Mouse (Mus musculus): ENCODE measurements around the gene Gm26558.

Gm26558 gene

DNA sequence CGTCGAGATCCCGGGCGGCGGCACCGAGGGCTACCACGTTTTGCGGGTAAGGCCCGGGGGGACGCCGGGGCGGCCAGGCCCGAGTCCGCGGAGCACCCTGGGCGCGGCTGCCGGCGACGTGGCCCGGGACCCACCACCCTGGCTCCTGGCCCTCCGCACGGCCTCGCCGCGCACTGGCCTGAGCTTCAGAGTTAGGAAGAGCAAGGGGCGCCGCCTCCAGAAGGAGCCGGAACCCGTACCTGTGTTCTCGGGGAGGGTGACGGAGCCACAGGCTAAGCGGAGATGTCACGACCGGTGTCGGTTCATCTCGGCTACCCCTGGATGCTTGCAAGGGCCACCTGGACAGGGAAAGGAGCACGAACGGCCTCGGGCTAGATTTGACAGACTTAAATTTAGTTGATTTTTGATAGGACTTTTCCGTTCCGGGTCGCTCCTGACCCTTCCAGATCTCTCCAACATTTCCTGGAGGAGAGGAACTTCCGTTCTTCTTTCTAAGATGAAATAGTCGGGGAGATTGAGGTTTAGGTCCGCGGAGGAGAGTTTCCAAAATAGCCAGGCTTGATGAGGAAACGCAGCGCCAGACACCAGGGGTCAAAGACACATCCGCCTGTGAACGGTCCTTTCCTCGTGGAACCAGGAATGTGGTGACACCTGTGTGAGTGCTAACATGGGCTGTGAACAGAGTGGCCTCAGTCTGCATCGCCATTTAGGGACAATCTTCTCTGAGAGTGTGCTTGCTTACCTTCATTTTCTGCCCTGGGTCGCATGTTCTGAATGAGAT is at the start of gene Gm26558:
Gene Gm26558 (minus strand): TSS at position 394 of the 781 bp plus-strand sequence.
- DNase-seq (ENCODE audit: low read depth) = peak; percentile 28

DNA sequence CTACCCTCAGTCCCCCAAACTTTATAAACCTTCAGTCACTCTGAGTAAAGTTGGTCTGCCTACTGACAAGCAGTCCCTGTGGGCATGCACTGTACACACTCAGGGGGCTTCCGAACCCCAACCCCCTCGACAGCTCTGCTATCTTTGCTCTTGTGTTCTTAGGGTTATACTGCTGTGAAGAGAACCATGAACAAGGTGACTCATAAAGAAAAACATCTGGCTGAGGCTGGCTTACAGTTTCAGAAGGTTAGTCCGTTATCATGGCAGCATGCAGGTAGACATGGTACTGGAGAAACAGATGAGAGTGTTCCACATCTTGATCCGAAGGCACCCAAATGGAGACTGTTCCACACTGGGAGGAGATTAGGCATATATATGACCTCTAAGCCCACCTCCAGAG is 49.0 kb upstream of the Gm26558 start:
- no peak for DNase-seq (ENCODE audit: low read depth)

DNA sequence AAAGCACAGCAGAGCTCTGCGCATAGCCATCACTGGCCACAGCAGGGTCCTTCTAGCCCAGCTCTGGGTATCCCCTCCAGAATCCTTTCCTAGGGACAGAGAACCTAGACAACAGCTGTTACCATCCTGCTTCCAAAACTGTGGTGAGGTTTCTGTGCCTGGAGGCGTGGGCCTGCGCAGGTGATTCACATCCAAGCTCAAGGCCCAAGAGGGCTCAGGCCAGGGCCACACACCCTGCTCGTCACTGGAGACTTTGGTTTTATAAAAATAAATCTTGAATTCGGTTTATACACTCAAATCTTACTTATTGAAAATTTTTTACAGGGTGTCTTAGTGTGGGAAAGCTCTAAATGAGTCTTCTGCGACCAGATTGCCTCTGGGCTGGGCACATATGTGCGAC is 48.3 kb upstream of the Gm26558 start:
- DNase-seq (ENCODE audit: low read depth) = no peak

DNA sequence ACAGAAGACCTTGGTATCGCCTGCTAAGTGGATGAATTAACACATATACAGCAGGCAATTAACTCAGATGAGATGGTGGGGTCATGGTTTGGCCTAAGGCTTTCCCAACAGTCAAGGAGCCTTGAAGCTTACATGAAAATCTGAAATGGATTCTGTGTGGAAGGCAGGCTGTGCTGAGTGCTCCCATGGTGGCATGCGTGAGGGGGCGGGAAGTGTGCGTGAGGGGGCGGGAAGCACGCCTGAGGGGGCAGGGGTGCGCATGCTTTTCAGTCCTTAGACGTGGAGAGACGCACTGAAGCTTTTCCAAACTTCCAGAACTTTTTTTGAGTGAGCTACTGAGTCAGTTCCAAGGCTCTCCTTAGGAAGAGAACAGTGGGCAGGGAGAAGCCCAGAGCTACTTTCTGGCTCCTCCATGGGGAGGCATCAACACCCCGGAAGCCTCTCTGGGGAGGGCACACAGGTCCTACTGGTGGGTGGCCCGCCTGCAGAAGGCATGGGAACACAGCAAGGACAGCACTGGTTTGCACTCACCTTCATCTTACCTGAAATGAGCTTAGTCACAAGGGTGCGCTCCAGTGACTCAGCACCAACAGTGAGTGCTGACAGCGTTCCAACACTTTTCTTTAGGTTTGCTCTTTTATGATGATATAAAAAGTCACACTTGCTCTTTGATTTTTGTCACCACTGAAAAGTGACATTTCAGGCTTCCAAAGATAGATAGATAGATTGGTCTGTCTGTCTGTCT is 47.2 kb upstream of the Gm26558 start:
- no peak for DNase-seq (ENCODE audit: low read depth)

DNA sequence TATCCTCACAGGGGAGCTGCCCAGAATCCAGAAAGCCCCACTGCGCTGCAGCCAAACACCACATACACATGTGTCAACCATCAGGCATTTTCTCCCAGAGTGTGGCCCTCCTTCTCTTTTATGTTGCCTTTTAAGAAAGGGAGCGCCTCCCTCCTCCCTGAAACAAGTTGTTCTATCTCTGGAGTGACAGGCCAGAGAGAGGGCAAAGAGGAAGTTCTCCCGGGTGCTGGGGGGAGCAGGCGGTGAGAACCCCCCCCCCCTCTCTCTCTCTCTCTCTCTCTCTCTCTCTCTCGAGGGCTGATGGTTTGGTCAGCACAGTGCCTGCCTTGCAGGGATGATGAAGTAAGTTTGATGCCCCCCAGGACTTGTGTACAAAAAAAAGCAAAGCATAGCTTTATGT is 40.5 kb upstream of the Gm26558 start:
- no peak for DNase-seq (ENCODE audit: low read depth)

DNA sequence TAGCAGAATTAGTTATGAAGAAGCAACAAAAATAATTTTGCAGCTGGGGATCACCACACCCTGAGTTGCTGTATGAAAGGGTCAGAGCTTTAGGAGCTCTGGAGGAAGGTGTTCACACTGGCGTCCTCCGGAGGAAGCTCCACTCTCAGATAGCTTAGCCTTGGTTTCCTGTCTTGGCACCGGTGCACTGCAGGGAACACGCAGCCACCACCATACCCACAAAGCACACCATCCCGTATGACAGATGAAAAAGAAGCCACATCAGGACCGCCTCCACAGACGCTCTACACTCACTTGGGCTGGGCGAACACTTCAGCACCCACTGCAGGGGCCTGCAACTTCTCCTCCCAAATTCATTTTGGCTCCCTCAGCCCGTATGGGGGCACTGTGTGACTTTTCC is 39.7 kb upstream of the Gm26558 start:
- no peak for DNase-seq (ENCODE audit: low read depth)

DNA sequence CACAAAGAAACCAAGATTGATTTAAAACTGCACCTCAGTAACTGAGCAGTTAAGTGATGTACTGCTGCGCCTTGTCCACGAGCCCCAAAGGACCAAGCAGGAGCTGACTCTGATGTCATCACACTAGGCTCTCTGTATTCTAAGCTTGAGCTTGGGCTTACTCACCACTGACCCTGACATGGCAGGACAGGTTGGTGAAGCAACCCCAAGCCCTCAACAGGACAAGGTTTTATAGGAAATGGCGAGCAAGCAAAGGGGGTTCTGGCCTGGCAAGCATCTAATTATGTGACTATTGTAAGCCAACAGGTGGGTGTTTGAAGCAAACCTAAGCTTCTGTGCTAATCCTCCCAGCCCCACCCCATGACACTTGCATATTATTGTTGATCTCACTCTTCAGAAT is 38.9 kb upstream of the Gm26558 start:
- no peak for DNase-seq (ENCODE audit: low read depth)

DNA sequence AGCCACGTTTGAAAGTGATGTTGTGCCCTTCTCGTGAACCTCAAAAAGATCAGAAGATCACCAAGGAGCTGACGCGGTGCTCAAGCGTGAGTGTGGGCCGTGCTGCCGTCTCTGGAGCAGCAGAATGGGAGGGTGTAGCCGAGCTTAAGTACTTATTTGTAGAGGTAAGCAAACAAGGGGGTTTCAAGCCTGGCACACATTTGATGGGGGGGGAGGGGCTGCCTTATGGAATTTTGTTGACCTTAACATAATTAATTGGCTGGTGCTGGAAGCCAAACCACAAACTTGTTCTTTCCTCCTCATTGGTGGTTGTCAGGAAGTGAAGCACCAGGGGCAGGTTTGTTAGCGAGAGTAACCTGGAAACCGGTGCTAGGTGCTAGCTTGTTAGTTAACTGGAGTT is 33.8 kb upstream of the Gm26558 start:
- DNase-seq (ENCODE audit: low read depth) = no peak

DNA sequence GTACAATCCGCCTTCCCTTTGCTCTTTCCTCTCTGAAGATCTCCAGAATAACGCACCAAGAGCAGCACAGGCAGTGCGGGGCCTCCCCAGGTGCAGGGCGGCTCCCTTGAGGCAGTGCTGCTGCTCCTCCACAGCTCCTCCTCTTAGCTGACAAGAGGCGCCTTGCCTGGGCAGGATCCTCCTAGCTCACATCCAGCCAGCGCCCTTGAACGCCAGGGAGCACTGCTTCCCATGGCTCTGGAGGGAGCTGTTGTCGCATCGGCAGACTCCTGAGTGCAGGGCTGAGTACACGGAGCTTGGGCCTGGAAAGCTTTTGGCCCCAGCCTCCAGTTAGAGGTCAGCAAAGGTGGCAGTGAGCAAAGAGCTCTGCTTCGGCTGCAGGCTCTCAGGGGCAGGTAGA is 28.3 kb upstream of the Gm26558 start:
- no peak for DNase-seq (ENCODE audit: low read depth)

DNA sequence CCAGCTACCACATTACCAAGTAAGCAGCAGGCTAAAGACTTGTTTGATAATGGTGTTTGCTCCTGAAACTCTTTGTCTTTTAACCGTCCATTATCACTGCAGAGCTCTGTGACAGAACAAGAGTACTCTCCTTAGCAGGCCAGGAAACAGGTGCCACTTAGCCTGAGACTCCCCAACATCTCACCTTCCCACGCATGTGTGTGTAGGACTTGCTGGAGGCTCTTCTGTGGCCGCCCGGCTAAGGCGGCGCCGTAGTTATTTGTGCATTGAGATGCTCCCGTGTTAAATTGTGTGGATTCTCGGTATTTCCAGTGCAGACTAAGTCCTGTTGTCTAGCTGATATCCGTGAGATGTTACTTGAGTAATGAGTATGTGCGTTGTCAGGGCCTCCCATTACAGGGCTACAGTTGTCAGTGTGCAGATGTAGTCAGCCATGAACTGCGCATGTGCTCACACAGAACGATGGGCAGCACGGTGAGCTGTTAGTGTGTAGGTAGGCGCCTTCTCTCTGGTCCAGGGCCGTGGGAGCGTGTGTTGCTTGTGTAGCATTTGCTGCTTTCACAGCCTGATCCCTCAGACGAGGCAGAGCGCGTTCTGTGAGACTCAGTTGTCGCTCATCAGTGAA is 26.7 kb upstream of the Gm26558 start:
- no peak for DNase-seq (ENCODE audit: low read depth)

DNA sequence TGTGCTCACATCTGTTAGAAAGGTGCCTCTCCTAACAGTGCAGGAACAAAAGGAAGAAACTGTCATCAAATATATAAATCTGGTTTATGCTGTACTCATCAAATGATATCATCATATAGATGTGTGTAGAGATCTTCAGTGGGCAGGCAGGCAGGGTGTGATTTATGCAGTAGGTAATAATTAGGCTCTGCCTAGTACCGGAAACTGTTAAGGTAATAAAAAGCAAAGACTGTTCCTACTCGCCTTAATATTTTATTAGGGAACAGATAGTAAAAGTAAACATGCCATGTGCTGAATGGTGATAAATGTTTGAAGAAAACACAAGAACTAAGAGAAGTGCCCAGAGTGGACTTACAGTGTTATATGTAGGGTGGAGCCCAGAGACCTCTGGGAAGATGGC is 20.4 kb upstream of the Gm26558 start:
- no peak for DNase-seq (ENCODE audit: low read depth)

DNA sequence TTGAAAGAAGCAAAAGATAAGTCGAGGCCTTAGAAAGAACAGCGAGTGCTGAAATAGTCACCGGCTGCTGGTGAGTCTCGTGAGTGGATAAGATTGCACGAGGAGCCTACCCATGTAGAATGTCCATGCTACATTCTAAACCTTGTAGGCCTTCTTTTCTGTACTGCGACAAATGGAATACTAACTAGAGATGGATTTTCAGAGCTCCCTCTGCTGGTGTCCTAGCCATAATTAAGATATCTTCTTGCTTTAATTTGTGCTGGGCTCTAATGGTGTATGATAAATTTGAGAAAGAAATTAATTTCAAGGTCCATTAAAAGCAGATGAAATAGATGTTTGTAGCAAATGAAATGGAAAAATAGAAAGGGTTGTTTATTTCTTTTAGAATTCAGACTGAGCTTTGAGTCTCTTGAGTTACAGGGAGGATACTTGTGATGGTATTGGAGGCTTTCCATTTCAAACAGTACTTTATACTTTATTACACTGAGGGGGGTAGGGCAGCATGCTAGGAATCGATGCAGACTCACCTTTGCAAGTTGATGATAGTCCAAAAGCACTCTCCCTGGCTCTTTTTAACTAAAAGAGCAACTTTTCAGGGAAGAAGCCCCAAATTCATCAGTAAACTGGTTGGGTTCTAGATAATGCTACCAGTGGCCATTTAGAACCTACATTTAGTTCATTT is 11.7 kb upstream of the Gm26558 start:
- peak; percentile 17 for DNase-seq (ENCODE audit: low read depth)

DNA sequence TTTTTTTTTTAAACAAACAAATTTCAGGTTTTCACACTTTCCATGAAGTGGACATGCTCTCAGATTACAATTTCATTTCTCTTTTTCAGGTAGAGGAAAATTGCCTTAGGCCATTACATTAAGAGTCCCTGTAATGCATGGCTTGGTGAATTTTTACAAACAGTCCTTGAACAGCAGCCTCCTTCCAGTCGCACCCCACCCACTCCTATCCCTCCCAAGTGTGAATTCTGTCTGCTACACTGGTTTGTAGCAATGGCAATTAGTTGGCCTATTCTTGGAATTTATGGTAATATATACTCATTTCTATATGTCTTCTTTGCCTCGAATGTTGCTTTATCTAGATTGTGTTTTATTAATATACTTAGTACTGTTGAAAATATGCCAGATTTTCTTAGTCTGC is 10.6 kb upstream of the Gm26558 start:
- DNase-seq (ENCODE audit: low read depth) = no peak

DNA sequence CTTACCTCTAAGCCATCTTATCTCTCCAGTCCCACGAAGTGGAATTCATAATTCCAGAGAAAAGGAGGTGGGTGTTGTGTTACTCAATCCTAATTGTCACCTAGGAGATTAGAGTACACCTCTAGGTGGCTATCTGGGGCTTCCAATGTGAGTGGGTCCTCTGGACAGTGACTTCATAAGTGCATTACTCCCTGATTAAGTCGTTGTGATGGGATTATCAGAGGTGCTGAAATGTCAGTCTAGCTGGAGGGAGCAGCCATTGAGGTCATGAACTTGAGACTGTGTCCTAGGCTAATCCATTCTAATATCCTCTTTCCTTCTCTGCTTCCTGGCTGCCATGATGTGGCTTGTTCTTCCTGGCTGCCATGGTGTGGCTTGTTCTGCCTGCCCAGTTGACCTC is 8.0 kb upstream of the Gm26558 start:
- no peak for DNase-seq (ENCODE audit: low read depth)

DNA sequence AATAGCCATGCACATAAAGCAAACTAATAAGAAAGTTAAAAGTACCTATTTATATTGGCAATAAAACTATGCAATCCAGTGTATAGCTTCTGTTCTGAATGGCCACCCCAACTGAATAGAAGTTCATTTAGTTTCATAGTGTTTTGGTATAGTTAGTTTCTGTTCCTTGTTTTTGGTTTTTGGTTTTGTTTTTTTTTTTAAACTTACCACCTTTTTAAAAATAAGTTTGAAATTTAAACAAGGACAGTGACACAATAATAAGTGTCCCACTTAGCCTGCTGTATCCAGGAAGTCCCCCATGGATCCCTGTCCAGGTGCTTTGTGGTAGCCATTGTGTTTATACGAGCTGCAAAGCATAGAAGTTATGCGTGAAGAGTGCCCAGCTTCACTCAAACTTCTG is 7.3 kb upstream of the Gm26558 start:
- no peak for DNase-seq (ENCODE audit: low read depth)

DNA sequence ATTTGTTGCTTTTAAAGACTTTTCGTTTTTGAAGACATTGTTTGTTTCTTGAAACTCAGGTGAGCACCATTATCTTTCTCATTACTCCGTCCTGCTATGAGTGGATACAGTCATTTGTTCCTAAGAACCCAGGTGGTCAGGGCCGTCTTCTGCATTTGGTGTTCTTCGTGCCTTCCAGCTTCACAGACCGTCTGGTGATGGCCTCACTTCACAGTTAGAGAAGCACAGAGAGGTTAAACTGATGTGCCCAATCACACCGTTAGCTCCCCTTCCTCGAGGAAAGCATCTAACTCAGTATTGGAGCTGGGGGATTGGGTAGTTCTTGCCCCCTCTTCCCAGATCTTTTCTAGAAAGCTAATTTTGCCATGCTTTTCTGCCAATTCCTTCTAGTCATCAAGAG is 5.1 kb upstream of the Gm26558 start:
- DNase-seq (ENCODE audit: low read depth) = no peak

DNA sequence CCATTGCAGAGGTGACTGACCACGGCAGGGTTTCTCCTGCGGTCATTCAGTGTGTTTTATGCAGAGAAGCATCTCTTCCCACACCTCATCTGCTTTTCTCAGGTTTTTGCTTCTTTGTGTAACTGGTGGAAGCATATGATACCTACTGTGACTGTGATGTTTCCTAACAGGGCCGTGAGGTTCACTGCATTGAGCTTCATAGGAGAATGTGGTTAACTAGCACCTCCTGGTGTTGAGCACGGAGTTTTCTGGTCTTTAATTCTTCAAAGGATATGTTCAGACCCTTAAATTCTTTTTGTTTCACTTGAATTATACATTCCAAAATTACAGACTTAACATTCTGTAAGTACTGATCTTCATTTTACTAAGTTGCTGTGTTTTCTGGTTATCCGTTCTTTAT is 1.9 kb upstream of the Gm26558 start:
- peak; percentile 14 for DNase-seq (ENCODE audit: low read depth)

DNA sequence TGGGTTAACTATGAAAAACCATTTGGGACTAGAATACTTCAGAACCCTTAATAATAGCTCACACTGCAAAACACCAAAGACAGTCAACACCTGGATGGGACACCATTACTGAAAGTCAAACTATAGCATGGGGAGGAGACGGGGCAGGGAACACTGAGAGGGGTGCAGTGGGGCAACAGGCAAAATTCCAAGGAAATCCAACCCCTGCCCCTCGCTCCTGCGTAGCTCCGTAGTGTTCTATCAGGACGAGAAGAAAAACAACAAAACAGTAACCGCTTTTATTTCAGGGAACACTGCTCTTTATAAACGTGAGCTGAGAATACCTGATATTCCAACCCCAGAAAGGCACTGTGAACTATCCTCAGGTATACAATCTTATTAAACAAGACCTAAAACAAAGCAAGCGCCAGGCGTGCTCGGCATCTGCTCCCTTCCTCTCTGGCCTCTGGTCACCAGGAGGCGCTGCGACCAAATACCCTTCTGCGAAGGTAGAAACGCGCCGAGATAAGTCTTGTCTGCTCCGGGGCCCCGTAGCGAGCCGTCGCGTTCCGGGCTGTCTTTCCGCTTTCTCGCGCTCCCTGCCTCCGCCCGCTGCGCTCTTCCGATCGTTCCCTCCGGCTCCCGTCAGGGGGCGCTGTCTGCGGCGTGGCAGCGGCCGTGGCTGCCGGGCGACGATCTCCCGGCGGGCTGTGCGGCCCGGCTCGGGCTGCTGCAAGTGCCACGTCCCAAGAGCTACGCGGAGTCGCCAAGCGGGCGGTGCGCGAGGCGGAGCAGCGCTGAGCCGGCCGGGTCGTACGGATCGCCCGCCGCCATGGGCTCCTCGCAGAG is 807 bp downstream of the Gm26558 start, which contains the start of gene Gorasp2:
Gene Gorasp2 (plus strand): TSS at position 690 of the 828 bp plus-strand sequence.
- DNase-seq (ENCODE audit: low read depth) = peak; percentile 95

DNA sequence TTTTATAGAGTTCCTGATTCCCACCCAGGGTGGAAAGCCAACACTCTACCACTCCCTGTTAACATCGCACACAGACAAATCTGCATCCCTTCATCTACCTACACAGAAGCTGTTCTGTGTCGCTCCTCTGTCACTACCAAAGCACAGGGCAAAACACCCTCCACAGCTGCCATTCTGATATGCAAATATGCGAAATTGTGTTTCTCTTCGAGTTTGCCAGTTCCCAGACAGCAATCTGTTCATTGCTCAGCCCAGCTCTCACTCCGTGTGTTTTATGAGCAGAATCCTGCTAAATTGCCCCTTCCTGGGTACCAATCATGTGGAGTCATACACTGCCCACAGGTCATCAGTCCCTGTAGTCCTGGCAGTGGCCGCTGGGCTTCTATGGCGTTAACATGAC is 4.8 kb downstream of the Gm26558 start:
- no peak for DNase-seq (ENCODE audit: low read depth)

DNA sequence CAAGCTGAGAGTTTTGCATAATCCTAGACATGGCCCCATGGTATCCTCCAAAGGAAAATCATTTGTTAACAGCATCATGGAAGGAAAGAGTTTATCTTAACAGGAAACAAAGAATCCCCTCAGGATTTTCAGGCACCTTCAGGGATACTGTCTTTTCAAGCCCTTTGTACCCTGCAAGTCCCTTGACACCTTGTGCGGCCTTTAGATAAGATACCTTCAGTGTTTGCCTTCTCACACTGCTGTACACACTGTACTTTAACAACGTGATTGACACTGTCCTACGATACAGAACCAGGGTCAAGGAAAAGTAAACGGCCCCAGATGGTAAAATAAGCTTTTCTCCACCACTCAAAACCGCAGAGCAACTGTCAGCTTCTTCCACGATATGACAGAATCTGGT is 10.1 kb downstream of the Gm26558 start:
- DNase-seq (ENCODE audit: low read depth) = no peak

DNA sequence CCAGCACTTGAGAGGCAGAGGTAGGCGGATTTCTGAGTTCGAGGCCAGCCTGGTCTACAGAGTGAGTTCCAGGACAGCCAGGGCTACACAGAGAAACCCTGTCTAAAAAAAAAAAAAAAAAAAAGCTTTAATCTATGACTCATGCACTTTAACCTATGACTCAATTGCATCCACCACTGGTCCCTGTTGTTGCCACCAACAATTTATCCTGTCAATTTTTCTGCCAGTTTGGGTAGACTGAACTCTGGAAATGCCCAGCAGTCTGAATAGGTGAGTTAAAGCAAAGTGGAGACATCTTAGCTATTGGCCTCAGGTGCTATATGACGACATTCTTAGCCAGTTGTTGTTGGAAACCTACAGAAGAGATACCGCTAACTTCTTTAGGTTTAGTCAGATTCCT is 12.4 kb downstream of the Gm26558 start:
- no peak for DNase-seq (ENCODE audit: low read depth)

DNA sequence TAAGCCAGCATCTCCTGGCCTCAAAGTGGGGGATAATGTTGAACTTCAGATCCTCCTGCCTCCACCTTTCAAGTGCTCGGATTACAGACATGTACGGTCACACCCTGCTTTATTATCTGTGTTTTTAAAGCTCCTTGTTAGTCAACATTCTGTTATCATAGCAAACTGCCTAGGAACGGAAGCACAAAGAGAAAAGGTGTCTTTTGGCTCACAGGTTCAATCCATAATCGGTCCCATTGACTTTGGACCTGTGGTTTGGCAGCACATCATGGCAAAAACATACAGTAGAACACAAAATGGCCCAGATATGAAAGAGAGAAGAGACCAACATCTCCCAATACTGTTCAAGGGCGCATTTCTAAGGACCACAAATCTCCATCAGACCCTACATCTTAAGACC is 13.6 kb downstream of the Gm26558 start:
- no peak for DNase-seq (ENCODE audit: low read depth)
